Mouse (Mus musculus): ENCODE data around the gene Hist1h2an. TPM values are rescaled to one million over a fixed set of nuclear protein-coding genes. Genes with fewer than 3 reads are reported as not detected.

Hist1h2an gene
- 30.2 to 44.7 TPM (median 33.5 TPM) in 4 replicates for total RNA-seq (2023)

GRCm38 (mm10) chr13:21786899-21787629, at the start of gene Hist1h2an, which contains the start of gene Hist1h2bp:
Hist1h2an (minus strand) TSS chr13:21787218.
Hist1h2bp (plus strand) TSS chr13:21787461.

GRCm38 (mm10) chr13:21833461-21833860, 46.4 kb upstream of the Hist1h2an start, which contains the start of the genes Hist1h2ap and Hist1h2br:
Hist1h2ap (minus strand) TSS chr13:21833507.
Hist1h2br (plus strand) TSS chr13:21833743.

GRCm38 (mm10) chr13:21831418-21832394, 44.7 kb upstream of the Hist1h2an start, which contains the start of gene Hist1h4n:
Hist1h4n (minus strand) TSS chr13:21832196.

GRCm38 (mm10) chr13:21811539-21811938, 24.5 kb upstream of the Hist1h2an start, which contains the start of gene Hist1h4m:
Hist1h4m (plus strand) TSS chr13:21811746.

GRCm38 (mm10) chr13:21810073-21810472, 23.1 kb upstream of the Hist1h2an start, which contains the start of the genes Hist1h2bq and Hist1h2ao:
Hist1h2bq (minus strand) TSS chr13:21810197.
Hist1h2ao (plus strand) TSS chr13:21810465.

GRCm38 (mm10) chr13:21783255-21783617, 3.8 kb downstream of the Hist1h2an start, which contains the start of gene Hist1h3i:
Hist1h3i (minus strand) TSS chr13:21783370.

GRCm38 (mm10) chr13:21779767-21780731, 7.0 kb downstream of the Hist1h2an start, which contains the start of gene Hist1h1b:
Hist1h1b (minus strand) TSS chr13:21780625.

GRCm38 (mm10) chr13:21753524-21754285, 33.3 kb downstream of the Hist1h2an start, which contains the start of the genes Hist1h2ak and Hist1h2bn:
Hist1h2ak (minus strand) TSS chr13:21753827.
Hist1h2bn (plus strand) TSS chr13:21754123.

GRCm38 (mm10) chr13:21750159-21751017, 36.6 kb downstream of the Hist1h2an start, which contains the start of gene Hist1h4k:
Hist1h4k (minus strand) TSS chr13:21750505.

Other genes starting within 250 kb of the Hist1h2an start
- gene Olfr1366, start 244.4 kb downstream of the Hist1h2an start, total RNA-seq (2023): not detected in 4 replicates
- gene Olfr1535, start 227.3 kb downstream of the Hist1h2an start, total RNA-seq (2023): not detected in 4 replicates
- not detected in 4 replicates for gene Olfr1364, start 205.5 kb downstream of the Hist1h2an start, total RNA-seq (2023)
- not detected in 4 replicates for gene Olfr1362, start 173.2 kb downstream of the Hist1h2an start, total RNA-seq (2023)
- not detected in 4 replicates for gene Olfr11, start 144.7 kb downstream of the Hist1h2an start, total RNA-seq (2023)
- gene Olfr1361, start 123.8 kb downstream of the Hist1h2an start, total RNA-seq (2023): not detected in 4 replicates
- not detected in 4 replicates for gene Olfr1360, start 109.8 kb downstream of the Hist1h2an start, total RNA-seq (2023)
- not detected in 4 replicates for gene Olfr1359, start 89.1 kb downstream of the Hist1h2an start, total RNA-seq (2023)
- gene Hist1h2bl, start 71.1 kb downstream of the Hist1h2an start, total RNA-seq (2023): 60.5 to 95.6 TPM (median 91.5 TPM) in 4 replicates
- gene Hist1h2ai, start 70.8 kb downstream of the Hist1h2an start, total RNA-seq (2023): 86.2 to 128 TPM (median 105 TPM) in 4 replicates
- 124 to 146 TPM (median 132 TPM) in 4 replicates for gene Hist1h3h, start 69.6 kb downstream of the Hist1h2an start, total RNA-seq (2023)
- 7.8 to 14.0 TPM (median 11.2 TPM) in 4 replicates for gene Hist1h2bm, start 65.2 kb downstream of the Hist1h2an start, total RNA-seq (2023)
- gene Hist1h4j, start 52.2 kb downstream of the Hist1h2an start, total RNA-seq (2023): 13.5 to 16.8 TPM (median 15.9 TPM) in 4 replicates
- 235 to 385 TPM (median 353 TPM) in 4 replicates for gene Hist1h4k, start 36.7 kb downstream of the Hist1h2an start, total RNA-seq (2023)
- 33.5 to 52.3 TPM (median 43.6 TPM) in 4 replicates for gene Hist1h2ak, start 33.4 kb downstream of the Hist1h2an start, total RNA-seq (2023)
- gene Hist1h2bn, start 33.1 kb downstream of the Hist1h2an start, total RNA-seq (2023): 76.0 to 118 TPM (median 87.0 TPM) in 4 replicates
- gene Hist1h1b, start 6.6 kb downstream of the Hist1h2an start, total RNA-seq (2023): 55.1 to 70.5 TPM (median 62.8 TPM) in 4 replicates
- 183 to 227 TPM (median 189 TPM) in 4 replicates for gene Hist1h3i, start 3.8 kb downstream of the Hist1h2an start, total RNA-seq (2023)
- 32.1 to 51.1 TPM (median 41.4 TPM) in 4 replicates for gene Hist1h2bp, start 243 bp upstream of the Hist1h2an start, total RNA-seq (2023)
- gene Hist1h2bq, start 23.0 kb upstream of the Hist1h2an start, total RNA-seq (2023): 160 to 195 TPM (median 178 TPM) in 4 replicates
- 204 to 263 TPM (median 252 TPM) in 4 replicates for gene Hist1h2ao, start 23.2 kb upstream of the Hist1h2an start, total RNA-seq (2023)
- 296 to 419 TPM (median 357 TPM) in 4 replicates for gene Hist1h4m, start 24.5 kb upstream of the Hist1h2an start, total RNA-seq (2023)
- 56.0 to 117 TPM (median 97.2 TPM) in 4 replicates for gene Hist1h4n, start 45.0 kb upstream of the Hist1h2an start, total RNA-seq (2023)
- 44.1 to 82.7 TPM (median 54.3 TPM) in 4 replicates for gene Hist1h2ap, start 46.3 kb upstream of the Hist1h2an start, total RNA-seq (2023)
- 158 to 191 TPM (median 175 TPM) in 4 replicates for gene Hist1h2br, start 46.5 kb upstream of the Hist1h2an start, total RNA-seq (2023)
- 3.0 to 4.9 TPM (median 3.4 TPM) in 4 replicates for gene Zfp184, start 157.9 kb upstream of the Hist1h2an start, total RNA-seq (2023)
- not detected in 4 replicates for gene Pom121l2, start 194.0 kb upstream of the Hist1h2an start, total RNA-seq (2023)
- 0.46 to 0.83 TPM (median 0.70 TPM) in 3 of 4 replicates, not detected in the other for gene Prss16, start 222.5 kb upstream of the Hist1h2an start, total RNA-seq (2023)
- gene Hist1h2ah, start 248.3 kb upstream of the Hist1h2an start, total RNA-seq (2023): 15.9 to 84.2 TPM (median 37.8 TPM) in 4 replicates
- 28.7 to 55.1 TPM (median 42.1 TPM) in 4 replicates for gene Hist1h2bk, start 248.7 kb upstream of the Hist1h2an start, total RNA-seq (2023)